Mouse (Mus musculus) liver, adult 2 months (tissue): ENCODE data around the gene Fgf14.

Experiments
- CTCF ChIP-seq: fragments of 200-500 bp; IDR thresholded peaks from 2 replicates; pipeline ENCODE4 v1.5.1; 2011; ENCODE audit warnings: low read depth, low read length, control low read depth
- POLR2A ChIP-seq: fragments of 200-500 bp; IDR thresholded peaks from 2 replicates; pipeline ENCODE4 v1.6.1; 2011; ENCODE audit warnings: low read length, control low read depth; ENCODE audit not compliant: insufficient read depth; ENCODE audit errors: extremely low read depth

DNA sequence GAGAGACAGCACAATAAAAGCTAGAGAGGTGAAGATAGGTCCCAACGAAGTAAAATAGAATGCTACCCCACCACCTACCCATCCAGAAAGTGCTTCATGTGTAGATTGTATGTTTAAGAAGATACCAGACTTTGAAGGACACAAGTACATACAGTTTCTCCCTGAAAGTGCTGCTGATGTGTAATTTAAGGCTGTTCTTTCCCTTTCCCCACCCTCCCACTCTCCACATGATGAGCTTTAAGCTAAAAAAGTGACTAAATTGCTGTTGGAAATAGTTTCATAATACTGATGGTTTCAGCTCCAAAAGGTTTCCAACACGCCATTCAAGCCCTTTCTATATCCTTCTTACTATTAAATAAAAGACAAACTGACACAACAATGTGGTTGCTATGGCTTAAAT is 63.5 kb downstream of the Fgf14 start:
- TF ChIP-seq POLR2A = no peak
- no peak for TF ChIP-seq CTCF
